Mouse (Mus musculus): ENCODE data around the gene Eif3l. TPM values are rescaled to one million over a fixed set of nuclear protein-coding genes. Genes with fewer than 3 reads are reported as not detected.

Gene Eif3l
- polyA plus RNA-seq, 1 experiment, result 14.6 TPM

DNA sequence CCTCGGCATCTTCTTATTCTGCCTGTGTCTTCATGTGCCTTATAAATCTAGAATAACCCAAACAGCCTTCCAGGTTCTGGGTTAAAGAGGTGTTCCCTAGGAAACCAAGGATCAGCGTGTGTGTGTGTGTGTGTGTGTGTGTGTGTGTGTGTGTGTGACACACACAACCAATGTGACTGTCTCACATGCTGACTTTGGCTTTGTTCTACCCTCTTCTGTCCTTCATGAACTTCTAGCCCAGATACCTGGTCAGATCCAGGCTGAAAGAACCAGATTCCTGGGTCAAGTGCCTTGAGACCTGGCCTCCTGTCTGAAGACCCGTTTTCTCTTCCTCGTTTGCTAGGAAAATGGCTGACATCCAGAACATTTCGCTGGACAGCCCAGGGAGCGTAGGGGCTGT is 33.4 kb upstream of the Eif3l start, which contains the start of gene Galr3:
TSS of gene Galr3 (plus strand) at position 301 of the 400 bp plus-strand sequence.
- TF ChIP-seq GATA1 (IDR thresholded peaks at IDR 0.05; ENCODE audit: low read length), result no peak

DNA sequence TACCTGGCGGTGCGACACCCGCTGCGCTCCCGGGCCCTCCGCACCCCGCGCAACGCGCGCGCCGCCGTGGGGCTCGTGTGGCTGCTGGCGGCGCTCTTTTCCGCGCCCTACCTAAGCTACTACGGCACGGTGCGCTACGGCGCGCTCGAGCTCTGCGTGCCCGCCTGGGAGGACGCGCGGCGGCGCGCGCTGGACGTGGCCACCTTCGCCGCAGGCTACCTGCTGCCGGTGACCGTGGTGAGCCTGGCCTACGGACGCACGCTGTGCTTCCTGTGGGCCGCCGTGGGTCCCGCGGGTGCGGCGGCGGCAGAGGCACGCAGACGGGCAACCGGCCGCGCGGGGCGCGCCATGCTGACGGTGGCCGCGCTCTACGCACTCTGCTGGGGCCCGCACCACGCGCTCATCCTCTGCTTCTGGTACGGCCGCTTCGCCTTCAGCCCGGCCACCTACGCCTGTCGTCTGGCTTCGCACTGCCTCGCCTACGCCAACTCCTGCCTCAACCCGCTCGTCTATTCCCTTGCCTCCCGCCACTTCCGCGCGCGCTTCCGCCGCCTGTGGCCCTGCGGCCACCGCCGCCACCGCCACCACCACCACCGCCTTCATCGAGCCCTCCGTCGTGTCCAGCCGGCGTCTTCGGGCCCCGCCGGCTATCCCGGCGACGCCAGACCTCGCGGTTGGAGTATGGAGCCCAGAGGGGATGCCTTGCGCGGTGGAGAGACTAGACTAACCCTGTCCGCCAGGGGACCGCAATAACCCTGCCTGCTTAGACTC is 32.1 kb upstream of the Eif3l start:
- no peak for TF ChIP-seq GATA1 (IDR thresholded peaks at IDR 0.05; ENCODE audit: low read length)

DNA sequence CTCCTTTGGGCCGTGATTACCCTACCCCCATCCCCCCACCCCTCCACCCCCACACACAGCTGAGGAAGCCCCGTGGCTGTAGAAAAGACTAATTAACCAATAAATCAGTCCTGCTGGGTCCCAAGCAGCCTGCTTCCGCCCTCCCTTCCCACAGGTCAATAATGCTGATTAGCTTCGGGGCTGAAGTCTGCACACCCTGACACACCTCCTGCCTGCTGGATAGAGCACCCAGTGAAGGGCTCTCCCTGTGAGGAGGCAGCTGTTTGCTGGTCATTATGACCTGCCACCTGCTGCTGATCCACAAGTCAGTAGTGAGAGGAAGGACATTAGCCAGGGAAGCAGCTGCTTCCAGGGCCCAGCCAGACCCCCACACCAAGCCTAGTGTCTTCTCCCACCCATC is 30.1 kb upstream of the Eif3l start:
- TF ChIP-seq GATA1 (IDR thresholded peaks at IDR 0.05; ENCODE audit: low read length), result no peak

DNA sequence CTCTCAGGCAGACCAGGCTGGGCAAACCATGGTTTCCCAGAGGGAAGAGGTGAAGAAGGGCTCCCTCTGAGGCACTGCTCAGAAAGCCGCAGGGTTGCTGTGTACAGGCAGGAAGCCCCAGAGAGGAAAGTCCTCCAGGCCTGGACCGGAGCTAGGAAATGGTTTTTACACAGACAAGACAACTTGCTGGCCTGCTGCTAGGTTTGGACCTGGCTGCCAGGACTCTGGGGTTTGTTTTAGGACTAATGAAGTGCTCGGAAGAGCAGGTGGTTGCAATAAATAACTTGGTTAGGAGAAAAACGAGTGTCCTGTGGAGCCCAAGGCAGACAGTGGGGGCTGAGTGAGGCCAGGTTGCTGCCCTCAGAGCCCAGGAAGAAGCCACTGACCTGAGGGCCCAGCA is 26.8 kb upstream of the Eif3l start:
- no peak for TF ChIP-seq GATA1 (IDR thresholded peaks at IDR 0.05; ENCODE audit: low read length)

DNA sequence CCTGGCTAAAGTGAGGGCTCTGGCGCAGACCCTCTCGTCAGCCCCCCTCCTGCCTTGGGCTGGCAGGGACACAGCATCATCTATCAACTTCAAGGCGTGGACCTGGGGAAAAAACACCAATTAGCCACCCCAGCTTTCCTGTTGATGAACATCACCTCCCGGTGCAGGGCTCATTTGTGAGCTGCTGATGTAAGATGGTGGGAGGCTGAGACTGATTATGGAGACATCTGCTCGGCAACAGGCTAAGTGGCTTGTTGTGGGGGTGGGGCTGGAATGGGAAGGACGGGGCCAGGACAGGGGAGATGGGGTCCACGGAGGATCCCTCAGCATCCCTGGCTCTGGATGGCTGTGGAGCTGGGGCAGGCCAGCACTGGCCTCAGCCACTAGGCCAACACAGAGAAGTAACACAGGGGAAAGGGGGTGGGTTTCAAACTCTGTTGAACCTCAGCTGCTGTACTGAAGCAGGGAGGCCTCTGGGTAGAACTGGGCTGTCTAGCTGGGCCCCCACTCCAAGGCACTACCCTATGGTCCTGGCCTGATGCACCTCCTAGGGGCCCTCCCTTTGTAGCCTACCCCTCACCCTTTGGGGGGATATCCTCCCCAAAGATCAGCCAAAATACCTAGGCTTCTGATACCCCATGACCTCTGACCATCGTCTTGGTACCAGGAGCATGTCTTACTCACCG is 24.7 kb upstream of the Eif3l start:
- no peak for TF ChIP-seq GATA1 (IDR thresholded peaks at IDR 0.05; ENCODE audit: low read length)

DNA sequence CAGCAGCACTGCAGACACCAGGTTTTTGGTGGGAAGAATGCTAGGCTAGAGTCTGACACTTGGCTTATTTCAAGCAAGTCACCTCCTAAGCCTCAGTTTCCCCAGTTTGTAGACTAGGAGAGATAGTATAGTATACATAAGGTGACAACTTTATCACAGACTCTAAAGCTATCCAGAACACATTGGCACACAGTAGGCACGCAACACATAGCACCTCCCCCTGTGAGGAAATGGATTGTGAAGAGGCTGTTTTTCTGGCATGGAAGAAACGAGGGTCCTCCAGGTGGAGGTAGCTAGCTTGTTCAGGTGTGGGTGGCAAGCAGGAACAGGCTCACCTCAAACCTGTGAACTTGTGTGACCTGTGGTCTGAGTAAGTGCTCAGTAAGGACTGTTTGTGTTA is 24.0 kb upstream of the Eif3l start:
- no peak for TF ChIP-seq GATA1 (IDR thresholded peaks at IDR 0.05; ENCODE audit: low read length)

DNA sequence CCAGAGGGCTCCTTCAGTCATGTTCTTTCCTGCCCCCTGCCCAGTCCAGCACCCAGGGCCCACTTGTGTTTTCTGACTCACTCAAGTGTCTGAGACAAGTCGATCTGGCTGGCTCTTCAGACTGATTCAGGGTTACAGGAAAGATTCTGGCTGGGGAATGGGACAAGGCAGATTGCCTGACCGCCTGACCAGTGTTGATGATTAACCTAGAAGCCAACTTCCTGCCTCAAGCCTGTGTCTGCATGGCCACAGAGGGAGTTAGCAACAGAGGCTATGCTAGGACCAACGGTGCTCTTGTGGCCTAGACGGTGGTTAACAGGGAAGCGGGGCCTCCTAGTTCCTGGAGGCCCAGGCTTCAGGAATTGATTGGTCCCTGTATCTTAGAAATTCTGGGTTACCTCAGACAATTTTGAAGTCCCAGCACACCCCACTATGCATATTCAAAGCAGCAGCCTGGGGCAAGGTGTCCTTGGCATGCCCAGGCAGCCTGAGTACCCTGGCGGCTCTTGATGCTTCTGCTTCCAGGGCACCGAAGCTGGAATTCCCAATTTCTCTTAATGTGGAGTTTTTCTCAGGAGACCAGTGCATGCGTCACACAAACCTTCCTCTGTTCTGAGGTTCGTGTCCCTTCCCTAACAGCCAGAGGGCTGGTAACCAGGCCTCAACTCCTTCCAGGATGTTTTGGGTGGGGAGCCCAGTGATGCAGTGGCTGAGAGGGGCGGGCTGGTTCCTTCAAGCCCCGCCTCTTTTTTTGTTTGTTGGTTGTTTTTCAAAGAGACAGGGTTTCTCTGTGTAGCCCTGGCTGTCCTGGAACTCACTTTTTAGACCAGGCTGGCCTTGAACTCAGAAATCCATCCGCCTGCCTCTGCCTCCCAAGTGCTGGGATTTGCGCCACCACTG is 23.3 kb upstream of the Eif3l start:
- TF ChIP-seq GATA1 (IDR thresholded peaks at IDR 0.05; ENCODE audit: low read length), result no peak

DNA sequence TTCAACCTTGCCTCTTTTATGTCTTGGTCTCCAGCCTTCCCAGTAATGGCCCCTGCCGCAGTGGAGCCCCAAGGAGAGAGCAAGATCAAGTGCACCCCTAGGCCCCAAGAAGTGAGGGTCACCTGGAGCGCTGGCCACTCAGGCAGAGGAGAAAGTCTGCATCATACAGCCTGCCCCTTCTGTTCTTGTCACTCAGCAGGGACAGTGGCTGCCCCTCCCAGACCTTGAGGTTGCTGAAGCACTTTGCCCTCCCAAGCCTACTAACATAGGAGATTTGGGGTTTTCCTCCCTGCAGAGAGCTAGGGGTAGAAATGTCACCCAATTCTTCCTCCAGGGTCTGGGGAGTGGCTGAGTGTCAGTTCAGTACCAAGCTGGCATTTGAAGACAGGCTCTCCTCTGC is 22.6 kb upstream of the Eif3l start:
- no peak for TF ChIP-seq GATA1 (IDR thresholded peaks at IDR 0.05; ENCODE audit: low read length)

DNA sequence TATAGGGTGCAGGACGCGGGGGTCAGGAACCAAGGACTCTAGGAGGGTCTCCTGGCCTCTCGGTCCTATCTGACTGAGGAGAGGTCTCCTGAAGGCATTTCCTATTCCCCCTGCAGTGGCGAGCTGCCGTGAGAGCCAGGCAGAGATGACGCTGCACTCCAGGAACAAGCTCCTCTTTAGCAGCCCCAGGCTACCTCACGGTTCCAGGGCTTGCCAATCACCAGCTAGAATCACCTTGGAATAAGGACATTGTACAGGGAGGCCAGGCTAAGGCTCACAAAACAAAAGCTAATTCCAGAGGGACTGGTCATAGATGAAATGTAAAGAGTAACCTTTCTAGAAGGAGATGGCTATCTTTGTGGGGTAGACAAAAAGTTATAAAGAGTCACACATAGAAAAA is 18.4 kb upstream of the Eif3l start:
- no peak for TF ChIP-seq GATA1 (IDR thresholded peaks at IDR 0.05; ENCODE audit: low read length)

DNA sequence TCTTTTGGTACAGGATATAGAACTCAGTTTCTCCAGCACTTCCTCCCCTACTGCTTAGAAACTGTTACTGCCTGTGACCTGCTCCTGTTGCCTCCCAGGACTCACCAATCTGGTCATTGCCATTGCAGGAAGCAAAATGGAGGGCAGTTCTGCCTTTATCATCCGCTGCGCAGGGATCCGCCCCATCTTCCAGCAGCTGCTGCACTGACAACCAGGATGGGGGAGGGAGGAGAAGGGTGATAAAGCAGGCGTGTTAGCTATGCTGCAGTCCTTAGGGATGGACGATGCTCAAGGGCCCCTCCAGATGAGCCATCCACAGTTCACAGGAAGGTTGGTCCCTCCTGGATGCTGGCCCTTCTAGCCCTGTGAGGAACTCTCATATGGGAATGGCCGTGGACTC is 17.1 kb upstream of the Eif3l start:
- TF ChIP-seq GATA1 (IDR thresholded peaks at IDR 0.05; ENCODE audit: low read length), result no peak

DNA sequence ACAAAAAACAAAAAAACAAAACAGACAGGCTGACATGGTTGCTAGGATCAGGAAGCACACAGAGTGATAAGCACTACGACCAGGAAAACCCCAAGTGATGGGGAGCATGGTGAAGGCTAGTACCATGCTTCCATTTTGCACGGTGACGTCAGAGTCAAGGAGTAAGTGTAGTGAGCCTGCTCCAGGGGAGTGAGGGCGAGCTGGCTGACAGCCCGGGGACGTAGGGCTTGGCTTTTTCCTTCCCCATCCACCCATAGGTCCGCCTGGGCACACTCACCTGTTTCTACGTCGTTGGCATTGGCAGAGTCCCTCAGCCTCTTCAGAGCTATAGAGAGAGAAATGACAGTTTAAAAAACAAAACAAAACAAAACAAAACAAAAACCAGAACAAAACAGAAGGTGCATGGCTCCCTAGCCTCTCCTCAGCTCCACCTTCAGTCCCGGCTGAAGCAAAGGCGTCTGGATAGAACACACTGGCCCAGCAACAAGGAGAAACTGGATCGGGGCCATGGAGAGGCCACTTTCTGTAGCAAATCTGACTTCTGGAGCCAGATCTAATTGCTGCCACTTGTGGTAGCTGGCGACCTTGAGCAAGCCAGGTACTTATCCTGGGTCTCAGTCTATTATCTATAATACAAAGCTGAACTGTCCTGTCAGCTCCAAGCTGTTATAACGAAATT is 14.0 kb upstream of the Eif3l start:
- TF ChIP-seq GATA1 (IDR thresholded peaks at IDR 0.05; ENCODE audit: low read length), result no peak

DNA sequence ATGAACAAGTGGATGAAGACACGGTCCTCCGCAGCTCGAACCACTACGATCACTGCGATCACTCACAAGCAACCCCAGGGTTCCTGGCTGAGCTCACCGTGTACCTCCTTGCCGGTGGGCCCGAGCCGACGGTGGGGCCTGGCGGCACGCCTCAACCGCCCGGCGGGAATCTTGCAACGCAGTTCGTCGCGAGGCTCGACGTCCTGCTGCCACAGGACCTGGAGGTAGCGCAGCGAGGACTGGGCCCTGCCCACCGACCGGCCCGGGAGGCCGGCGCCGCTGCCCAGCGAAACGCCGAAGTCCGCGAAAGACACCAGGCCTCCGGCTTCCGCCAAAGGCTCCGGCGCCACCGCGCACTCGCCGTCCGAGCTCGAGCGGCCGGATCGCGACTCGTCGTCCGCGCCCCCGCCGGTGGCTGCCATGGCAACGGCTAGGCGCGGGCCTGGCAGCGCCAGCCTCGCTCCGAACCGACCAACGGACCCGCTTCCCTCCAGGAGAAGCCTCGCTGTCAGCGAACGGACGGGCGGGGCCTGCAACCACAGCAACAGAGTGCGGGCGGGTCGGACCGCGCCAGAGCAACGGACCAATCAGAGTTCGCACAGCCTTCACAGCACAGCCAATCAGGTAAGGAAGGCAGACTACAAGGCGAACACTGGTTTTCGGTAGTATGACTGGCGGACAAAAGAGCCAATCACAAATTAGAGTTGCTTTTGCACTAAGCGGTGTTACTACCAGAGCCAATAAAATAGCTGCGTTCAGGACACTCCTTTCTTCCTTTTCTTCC is 12.4 kb upstream of the Eif3l start, which contains the start of gene Ankrd54:
TSS of gene Ankrd54 (minus strand) at position 518 of the 784 bp plus-strand sequence.
- no peak for TF ChIP-seq GATA1 (IDR thresholded peaks at IDR 0.05; ENCODE audit: low read length)

DNA sequence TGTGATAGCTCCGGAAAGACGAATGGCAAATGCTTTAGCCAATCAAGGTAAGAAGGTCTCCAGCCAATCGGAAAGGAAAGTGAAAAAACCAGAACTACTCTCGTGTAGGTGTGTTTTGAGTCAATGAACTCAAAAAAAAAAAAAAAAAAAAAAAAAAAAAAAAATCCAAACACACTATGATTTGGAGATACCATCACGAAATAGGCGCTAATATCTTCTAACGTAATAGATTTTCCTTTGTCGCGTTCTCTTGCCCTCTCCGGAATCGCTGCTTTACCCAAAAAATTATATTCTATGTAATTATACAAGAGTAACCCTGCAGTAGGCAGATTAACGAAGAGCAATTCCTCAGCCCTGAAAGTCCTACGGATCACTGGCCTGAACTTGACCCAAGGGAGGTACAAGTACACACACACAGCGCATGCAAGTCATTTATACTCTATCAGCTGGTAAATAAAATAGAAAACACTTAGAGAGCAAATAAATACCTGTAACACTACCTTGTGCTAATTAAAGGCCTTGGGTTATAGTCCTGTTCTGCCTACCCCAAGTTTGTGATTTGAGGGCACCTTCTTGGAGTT is 11.7 kb upstream of the Eif3l start:
- no peak for TF ChIP-seq GATA1 (IDR thresholded peaks at IDR 0.05; ENCODE audit: low read length)

DNA sequence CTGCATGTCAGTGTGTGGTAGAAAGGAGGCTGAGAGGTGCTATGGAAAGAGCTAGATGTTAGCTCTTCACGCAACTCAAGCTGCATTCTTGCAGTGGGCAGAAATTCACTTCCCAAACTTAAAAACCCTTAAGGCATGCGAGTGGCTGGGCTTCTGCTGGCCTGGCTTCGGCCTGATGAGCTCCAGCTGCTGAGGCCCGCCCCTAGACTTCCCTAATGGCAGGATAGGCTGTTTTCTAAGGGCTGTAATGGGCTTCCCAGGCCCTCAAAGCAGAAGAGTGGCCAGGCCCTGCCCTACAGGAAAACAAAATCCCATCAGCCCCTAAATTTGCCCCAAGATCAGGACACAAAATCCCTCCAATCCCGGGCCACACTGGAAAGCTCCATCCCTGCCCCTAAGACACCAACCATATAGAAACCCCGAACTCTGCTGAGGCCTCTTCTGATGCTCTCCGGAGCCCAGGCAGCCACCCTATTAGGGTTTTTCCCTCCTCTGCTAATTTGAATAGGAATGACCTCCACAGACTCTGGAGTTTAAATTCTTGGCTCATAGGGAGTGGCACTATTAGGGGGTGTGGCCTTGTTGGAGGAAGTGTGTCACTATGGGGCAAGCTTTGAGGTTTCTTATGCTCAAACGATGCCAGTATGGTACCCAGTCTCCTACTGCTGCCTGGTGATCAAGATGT is 9.8 kb upstream of the Eif3l start:
- TF ChIP-seq GATA1 (IDR thresholded peaks at IDR 0.05; ENCODE audit: low read length), result no peak
